Mouse (Mus musculus) MEL (cell line): ENCODE results near the gene Pde8b. TPM values are rescaled to one million over a fixed set of nuclear protein-coding genes. Genes with fewer than 3 reads are reported as not detected.

ENCODE experiments used
- DNase-seq: peaks from one replicate; pipeline ENCODE4 v3.0.0; 2011; ENCODE audit warnings: low read depth, low spot score
- H3K27ac ChIP-seq: 2 replicates; pipeline ENCODE4 v1.5.1; 2012; ENCODE audit warnings: low read depth, mild to moderate bottlenecking, control low read depth, low read length, moderate library complexity; ENCODE audit not compliant: control insufficient read depth
- H3K27me3 ChIP-seq, 2 experiments: fragments of 150-350 bp in 1 of 2; sonication (generic) in 1 of 2; 2 replicates each; pipeline ENCODE4 v1.6.1; 2012; ENCODE audit warnings: low read length in 2 of 2, mild to moderate bottlenecking in 2 of 2, improper control_type of control experiment in 1 of 2, moderate library complexity in 1 of 2; ENCODE audit not compliant: insufficient read depth in 2 of 2, control insufficient read depth in 1 of 2
- H3K36me3 ChIP-seq, 2 experiments: 2 replicates each; pipeline ENCODE4 v1.6.1; 2012 to 2014; ENCODE audit warnings: low read length in 2 of 2, improper control_type of control experiment in 1 of 2, inconsistent platforms in 1 of 2, mild to moderate bottlenecking in 1 of 2; ENCODE audit not compliant: insufficient read depth in 2 of 2, control insufficient read depth in 1 of 2
- H3K4me1 ChIP-seq, 2 experiments: fragments of 150-350 bp in 1 of 2; sonication (generic) in 1 of 2; 2 replicates each; pipeline ENCODE4 v1.6.1; 2012; ENCODE audit warnings: low read length in 2 of 2, improper control_type of control experiment in 1 of 2, mild to moderate bottlenecking in 1 of 2; ENCODE audit not compliant: insufficient read depth in 2 of 2, control insufficient read depth in 1 of 2
- H3K4me3 ChIP-seq, 2 experiments: fragments of 150-350 bp in 1 of 2; sonication (generic) in 1 of 2; 2 replicates each; pipeline ENCODE4 v1.5.1; 2012; ENCODE audit warnings: low read depth in 2 of 2, low read length in 2 of 2, mild to moderate bottlenecking in 2 of 2, moderate library complexity in 2 of 2, control low read depth in 1 of 2, improper control_type of control experiment in 1 of 2; ENCODE audit not compliant: control insufficient read depth in 1 of 2, insufficient read depth in 1 of 2
- H3K79me2 ChIP-seq: 2 replicates; pipeline ENCODE4 v1.6.1; 2012; ENCODE audit warnings: mild to moderate bottlenecking, low read length, moderate library complexity; ENCODE audit not compliant: control insufficient read depth, poor library complexity, insufficient read depth
- H3K9ac ChIP-seq: 2 replicates; pipeline ENCODE4 v1.6.1; 2012; ENCODE audit warnings: low read depth, mild to moderate bottlenecking, control low read depth, low read length, moderate library complexity; ENCODE audit not compliant: control insufficient read depth, poor library complexity, severe bottlenecking
- H3K9me3 ChIP-seq: fragments of 150-350 bp; sonication (generic); replicated peaks from 2 replicates; pipeline ENCODE4 v1.6.1; 2012; ENCODE audit warnings: mild to moderate bottlenecking, low read length, improper control_type of control experiment, moderate library complexity; ENCODE audit not compliant: insufficient read depth
- BHLHE40 ChIP-seq: IDR thresholded peaks from 2 replicates; pipeline ENCODE4 v1.6.1; 2012; ENCODE audit warnings: low read depth, mild to moderate bottlenecking, inconsistent platforms, low read length, improper control_type of control experiment, borderline replicate concordance
- CHD1 ChIP-seq: IDR thresholded peaks from 2 replicates; pipeline ENCODE4 v1.6.1; 2012; ENCODE audit warnings: low read depth, mild to moderate bottlenecking, inconsistent platforms, low read length, improper control_type of control experiment
- CHD2 ChIP-seq: IDR thresholded peaks from 2 replicates; pipeline ENCODE4 v1.6.1; 2011; ENCODE audit warnings: low read length, improper control_type of control experiment
- CTCF ChIP-seq, 3 experiments: IDR thresholded peaks in 2 of 3; conservative IDR thresholded peaks in 1 of 3; 2 replicates each; pipeline ENCODE4 v1.5.1; 2011 to 2012; ENCODE audit warnings: low read length in 3 of 3, low read depth in 2 of 3, mild to moderate bottlenecking in 2 of 3, improper control_type of control experiment in 1 of 3, inconsistent platforms in 1 of 3, mixed read lengths in 1 of 3, moderate library complexity in 1 of 3; ENCODE audit not compliant: control insufficient read depth in 1 of 3, insufficient read depth in 1 of 3, poor library complexity in 1 of 3, severe bottlenecking in 1 of 3
- ELF1 ChIP-seq: IDR thresholded peaks from 2 replicates; pipeline ENCODE4 v1.6.1; 2014; ENCODE audit warnings: low read depth, mild to moderate bottlenecking, inconsistent platforms, low read length, improper control_type of control experiment, moderate library complexity
- EP300 ChIP-seq, 2 experiments: IDR thresholded peaks; 2 replicates each; pipeline ENCODE4 v1.6.1; 2011; ENCODE audit warnings: improper control_type of control experiment in 2 of 2, low read length in 2 of 2, low read depth in 1 of 2, mild to moderate bottlenecking in 1 of 2
- ETS1 ChIP-seq: IDR thresholded peaks from 2 replicates; pipeline ENCODE4 v1.6.1; 2012; ENCODE audit warnings: low read depth, mild to moderate bottlenecking, inconsistent platforms, low read length, improper control_type of control experiment, moderate library complexity
- GABPA ChIP-seq: IDR thresholded peaks from 2 replicates; pipeline ENCODE4 v1.6.1; 2012; ENCODE audit warnings: low read depth, mild to moderate bottlenecking, inconsistent platforms, low read length, improper control_type of control experiment, moderate library complexity
- GATA1 ChIP-seq: IDR thresholded peaks from 2 replicates; pipeline ENCODE4 v1.6.1; 2011; ENCODE audit warnings: low read depth, low read length, improper control_type of control experiment
- HCFC1 ChIP-seq: IDR thresholded peaks from 2 replicates; pipeline ENCODE4 v1.6.1; 2012; ENCODE audit warnings: low read depth, mild to moderate bottlenecking, inconsistent platforms, low read length, improper control_type of control experiment, moderate library complexity
- JUND ChIP-seq: IDR thresholded peaks from 2 replicates; pipeline ENCODE4 v1.6.1; 2011; ENCODE audit warnings: low read depth, mild to moderate bottlenecking, improper control_type of control experiment, low read length
- MAX ChIP-seq: IDR thresholded peaks from 2 replicates; pipeline ENCODE4 v1.6.1; 2011; ENCODE audit warnings: low read length, improper control_type of control experiment
- MAZ ChIP-seq: IDR thresholded peaks from 2 replicates; pipeline ENCODE4 v1.6.1; 2012; ENCODE audit warnings: low read depth, mild to moderate bottlenecking, inconsistent platforms, low read length, improper control_type of control experiment
- MEF2A ChIP-seq: IDR thresholded peaks from 2 replicates; pipeline ENCODE4 v1.6.1; 2014; ENCODE audit warnings: low read depth, mild to moderate bottlenecking, inconsistent platforms, low read length, improper control_type of control experiment; ENCODE audit not compliant: poor library complexity, insufficient replicate concordance, severe bottlenecking; ENCODE audit errors: extremely low read depth
- MYB ChIP-seq: IDR thresholded peaks from 2 replicates; pipeline ENCODE4 v1.6.1; 2011; ENCODE audit warnings: mild to moderate bottlenecking, low read depth, low read length, improper control_type of control experiment
- NELFE ChIP-seq: IDR thresholded peaks from 2 replicates; pipeline ENCODE4 v1.6.1; 2011; ENCODE audit warnings: low read depth, low read length, improper control_type of control experiment
- POLR2A ChIP-seq, 2 experiments: IDR thresholded peaks; 2 replicates each; pipeline ENCODE4 v1.6.1; 2011 to 2012; ENCODE audit warnings: low read length in 2 of 2, mild to moderate bottlenecking in 2 of 2, control low read depth in 1 of 2, improper control_type of control experiment in 1 of 2, low read depth in 1 of 2, moderate library complexity in 1 of 2; ENCODE audit not compliant: control insufficient read depth in 1 of 2, insufficient read depth in 1 of 2, poor library complexity in 1 of 2
- POLR2AphosphoS5 ChIP-seq: IDR thresholded peaks from 2 replicates; pipeline ENCODE4 v1.6.1; 2012; ENCODE audit warnings: low read depth, borderline replicate concordance, mild to moderate bottlenecking, inconsistent platforms, low read length, moderate library complexity, mixed read lengths
- RAD21 ChIP-seq: IDR thresholded peaks from 2 replicates; pipeline ENCODE4 v1.6.1; 2011; ENCODE audit warnings: mild to moderate bottlenecking, low read depth, low read length, improper control_type of control experiment
- RCOR1 ChIP-seq: IDR thresholded peaks from 2 replicates; pipeline ENCODE4 v1.6.1; 2012; ENCODE audit warnings: low read depth, mild to moderate bottlenecking, inconsistent platforms, low read length, improper control_type of control experiment
- SIN3A ChIP-seq: IDR thresholded peaks from 2 replicates; pipeline ENCODE4 v1.6.1; 2012; ENCODE audit warnings: low read length, improper control_type of control experiment, inconsistent platforms
- TAL1 ChIP-seq: IDR thresholded peaks from 2 replicates; pipeline ENCODE4 v1.6.1; 2012; ENCODE audit warnings: mild to moderate bottlenecking, inconsistent platforms, low read length, moderate library complexity, mixed read lengths
- TBP ChIP-seq: IDR thresholded peaks from 2 replicates; pipeline ENCODE4 v1.8.0; 2011; ENCODE audit warnings: low read depth, low read length, improper control_type of control experiment
- TCF12 ChIP-seq: IDR thresholded peaks from 2 replicates; pipeline ENCODE4 v1.6.1; 2014; ENCODE audit warnings: low read depth, mild to moderate bottlenecking, inconsistent platforms, low read length, improper control_type of control experiment, moderate library complexity
- UBTF ChIP-seq: IDR thresholded peaks from 2 replicates; pipeline ENCODE4 v1.6.1; 2012; ENCODE audit warnings: low read depth, mild to moderate bottlenecking, inconsistent platforms, low read length, improper control_type of control experiment, moderate library complexity, borderline replicate concordance; ENCODE audit not compliant: insufficient read depth
- USF2 ChIP-seq, 2 experiments: IDR thresholded peaks; 2 replicates each; pipeline ENCODE4 v1.6.1; 2011 to 2012; ENCODE audit warnings: improper control_type of control experiment in 2 of 2, low read length in 2 of 2, borderline replicate concordance in 1 of 2, inconsistent platforms in 1 of 2, low read depth in 1 of 2, mild to moderate bottlenecking in 1 of 2; ENCODE audit not compliant: insufficient read depth in 1 of 2
- ZC3H11A ChIP-seq: IDR thresholded peaks from 2 replicates; pipeline ENCODE4 v1.6.1; 2012; ENCODE audit warnings: low read depth, mild to moderate bottlenecking, inconsistent platforms, low read length, improper control_type of control experiment
- ZKSCAN1 ChIP-seq: IDR thresholded peaks from 2 replicates; pipeline ENCODE4 v1.6.1; 2012; ENCODE audit warnings: low read depth, mild to moderate bottlenecking, inconsistent platforms, low read length, improper control_type of control experiment, moderate library complexity
- polyA plus RNA-seq, 2 experiments: library from polyadenylated mRNA; stranded (reverse) in 1 of 2; unstranded in 1 of 2; fragments of >175 nt in 1 of 2; fragments of >200 nt in 1 of 2; gene quantifications; 2 replicates each; pipeline versions ENCODE4 v1.2.1 to v1.2.4; 2012; ENCODE audit warnings: low replicate concordance in 2 of 2, low read depth in 1 of 2; ENCODE audit not compliant: insufficient read length in 2 of 2, insufficient read depth in 1 of 2, missing spikeins in 1 of 2
- total RNA-seq: library from RNA; depleted of rRNA; stranded (reverse); fragments of 300-350 nt; gene quantifications from 2 replicates; pipeline ENCODE4 v1.2.3, GENCODE M21; 2012

Pde8b gene
- total and polyA plus RNA-seq, 3 experiments, result 0.04 to 0.40 TPM; not detected in 1

DNA sequence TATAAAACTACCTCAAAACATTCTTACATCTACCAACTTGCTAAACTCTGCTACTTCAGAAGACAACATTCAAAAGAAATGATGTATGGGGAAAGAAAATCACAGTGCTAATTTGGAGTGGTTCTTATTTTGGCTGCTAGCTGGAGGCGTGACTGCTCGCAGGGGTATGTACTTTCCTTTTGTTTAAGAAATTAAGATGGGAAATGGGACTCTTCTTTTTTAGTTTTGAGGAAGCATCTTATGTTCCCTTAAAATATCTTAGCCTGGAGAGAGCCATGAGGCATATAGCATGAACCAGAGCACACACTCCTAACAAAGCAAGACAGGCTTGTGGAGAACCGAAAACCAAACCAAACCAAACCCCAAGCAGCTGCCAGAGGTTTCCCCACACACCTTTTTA, 167.5 kb downstream of the Pde8b start:
- Histone ChIP-seq H3K27me3 (no peaks in the 10 kb centered on the region), H3K36me3 (no peaks in the 10 kb centered on the region), H3K79me2 (no peaks in the 10 kb centered on the region), H3K9me3 (no peaks in the 10 kb centered on the region), H3K9ac (no peak overlapping the region), H3K4me1 (no peaks in the 10 kb centered on the region), H3K4me3 (no peak overlapping the region), H3K27ac (no peak overlapping the region)
- DNase-seq, result no peak
- TF ChIP-seq BHLHE40, result no peak
- TF ChIP-seq UBTF, result no peak
- no peak for TF ChIP-seq POLR2A (IDR thresholded peaks at IDR 0.05; ENCODE audit: control insufficient read depth in 1 of 2, insufficient read depth in 1 of 2, low read depth in 1 of 2, low read length in 2 of 2, poor library complexity in 1 of 2)
- no peak for TF ChIP-seq CHD1
- no peak for TF ChIP-seq GABPA
- TF ChIP-seq GATA1, result no peak
- no peak for TF ChIP-seq ZC3H11A
- no peak for TF ChIP-seq CTCF (IDR thresholded peaks at IDR 0.05 in 2 of 3, conservative IDR thresholded peaks at IDR 0.05 in 1 of 3; ENCODE audit: control insufficient read depth in 1 of 3, insufficient read depth in 1 of 3, low read depth in 2 of 3, low read length in 3 of 3, poor library complexity in 1 of 3, severe bottlenecking in 1 of 3)
- no peak for TF ChIP-seq CHD2
- TF ChIP-seq TCF12, result no peak
- TF ChIP-seq JUND, result no peak
- no peak for TF ChIP-seq EP300 (IDR thresholded peaks at IDR 0.05; ENCODE audit: low read depth in 1 of 2, low read length in 2 of 2)
- no peak for TF ChIP-seq MAZ
- TF ChIP-seq ETS1, result no peak
- TF ChIP-seq ZKSCAN1, result no peak
- TF ChIP-seq USF2 (IDR thresholded peaks at IDR 0.05; ENCODE audit: borderline replicate concordance in 1 of 2, insufficient read depth in 1 of 2, low read depth in 1 of 2, low read length in 2 of 2), result no peak

GRCm38 (mm10) chr13:95081082-95081481, 169.1 kb downstream of the Pde8b start:
- H3K4me3 ChIP-seq, result no peak overlapping the region
- TF ChIP-seq HCFC1, result no peak
- TF ChIP-seq JUND, result no peak
- no peak for TF ChIP-seq MEF2A
- no peak for TF ChIP-seq BHLHE40
- no peak for TF ChIP-seq MAX
- no peak for TF ChIP-seq SIN3A
- no peak for TF ChIP-seq ELF1
- TF ChIP-seq RCOR1, result no peak
- TF ChIP-seq TAL1, result no peak
- no peak for TF ChIP-seq GATA1
- TF ChIP-seq NELFE, result no peak
- no peak for TF ChIP-seq RAD21
- TF ChIP-seq POLR2AphosphoS5, result no peak
- no peak for TF ChIP-seq TBP
- TF ChIP-seq MYB, result no peak
- TF ChIP-seq, all 39 proteins: peak for 0
- H3K27me3 ChIP-seq, result no peaks in the 10 kb centered on the region
- H3K4me1 ChIP-seq, result no peaks in the 10 kb centered on the region
- H3K36me3 ChIP-seq, result no peaks in the 10 kb centered on the region
- no peaks in the 10 kb centered on the region for H3K9me3 ChIP-seq
- no peak for DNase-seq
- H3K9ac ChIP-seq, result no peak overlapping the region
- H3K27ac ChIP-seq, result no peak overlapping the region
- H3K79me2 ChIP-seq, result no peaks in the 10 kb centered on the region
